Mouse (Mus musculus) MEL (cell line): ENCODE measurements around the gene Ttc9c. TPM values are rescaled to one million over a fixed set of nuclear protein-coding genes. Genes with fewer than 3 reads are reported as not detected.

Experiments used
- DNase-seq: peaks from one replicate; pipeline ENCODE4 v3.0.0; 2011; ENCODE audit warnings: low read depth, low spot score
- H3K27ac ChIP-seq: 2 replicates; pipeline ENCODE4 v1.5.1; 2012; ENCODE audit warnings: low read depth, mild to moderate bottlenecking, control low read depth, low read length, moderate library complexity; ENCODE audit not compliant: control insufficient read depth
- H3K27me3 ChIP-seq, 2 experiments: fragments of 150-350 bp in 1 of 2; sonication (generic) in 1 of 2; 2 replicates each; pipeline ENCODE4 v1.6.1; 2012; ENCODE audit warnings: low read length in 2 of 2, mild to moderate bottlenecking in 2 of 2, improper control_type of control experiment in 1 of 2, moderate library complexity in 1 of 2; ENCODE audit not compliant: insufficient read depth in 2 of 2, control insufficient read depth in 1 of 2
- H3K36me3 ChIP-seq, 2 experiments: 2 replicates each; pipeline ENCODE4 v1.6.1; 2012 to 2014; ENCODE audit warnings: low read length in 2 of 2, improper control_type of control experiment in 1 of 2, inconsistent platforms in 1 of 2, mild to moderate bottlenecking in 1 of 2; ENCODE audit not compliant: insufficient read depth in 2 of 2, control insufficient read depth in 1 of 2
- H3K4me1 ChIP-seq, 2 experiments: fragments of 150-350 bp in 1 of 2; sonication (generic) in 1 of 2; 2 replicates each; pipeline ENCODE4 v1.6.1; 2012; ENCODE audit warnings: low read length in 2 of 2, improper control_type of control experiment in 1 of 2, mild to moderate bottlenecking in 1 of 2; ENCODE audit not compliant: insufficient read depth in 2 of 2, control insufficient read depth in 1 of 2
- H3K4me3 ChIP-seq, 2 experiments: fragments of 150-350 bp in 1 of 2; sonication (generic) in 1 of 2; 2 replicates each; pipeline ENCODE4 v1.5.1; 2012; ENCODE audit warnings: low read depth in 2 of 2, low read length in 2 of 2, mild to moderate bottlenecking in 2 of 2, moderate library complexity in 2 of 2, control low read depth in 1 of 2, improper control_type of control experiment in 1 of 2; ENCODE audit not compliant: control insufficient read depth in 1 of 2, insufficient read depth in 1 of 2
- H3K79me2 ChIP-seq: 2 replicates; pipeline ENCODE4 v1.6.1; 2012; ENCODE audit warnings: mild to moderate bottlenecking, low read length, moderate library complexity; ENCODE audit not compliant: control insufficient read depth, poor library complexity, insufficient read depth
- H3K9ac ChIP-seq: 2 replicates; pipeline ENCODE4 v1.6.1; 2012; ENCODE audit warnings: low read depth, mild to moderate bottlenecking, control low read depth, low read length, moderate library complexity; ENCODE audit not compliant: control insufficient read depth, poor library complexity, severe bottlenecking
- H3K9me3 ChIP-seq: fragments of 150-350 bp; sonication (generic); replicated peaks from 2 replicates; pipeline ENCODE4 v1.6.1; 2012; ENCODE audit warnings: mild to moderate bottlenecking, low read length, improper control_type of control experiment, moderate library complexity; ENCODE audit not compliant: insufficient read depth
- BHLHE40 ChIP-seq: IDR thresholded peaks from 2 replicates; pipeline ENCODE4 v1.6.1; 2012; ENCODE audit warnings: low read depth, mild to moderate bottlenecking, inconsistent platforms, low read length, improper control_type of control experiment, borderline replicate concordance
- CHD2 ChIP-seq: IDR thresholded peaks from 2 replicates; pipeline ENCODE4 v1.6.1; 2011; ENCODE audit warnings: low read length, improper control_type of control experiment
- E2F4 ChIP-seq: IDR thresholded peaks from 2 replicates; pipeline ENCODE4 v1.6.1; 2011; ENCODE audit warnings: low read depth, low read length, improper control_type of control experiment, borderline replicate concordance
- ELF1 ChIP-seq: IDR thresholded peaks from 2 replicates; pipeline ENCODE4 v1.6.1; 2014; ENCODE audit warnings: low read depth, mild to moderate bottlenecking, inconsistent platforms, low read length, improper control_type of control experiment, moderate library complexity
- EP300 ChIP-seq, 2 experiments: IDR thresholded peaks; 2 replicates each; pipeline ENCODE4 v1.6.1; 2011; ENCODE audit warnings: improper control_type of control experiment in 2 of 2, low read length in 2 of 2, low read depth in 1 of 2, mild to moderate bottlenecking in 1 of 2
- ETS1 ChIP-seq: IDR thresholded peaks from 2 replicates; pipeline ENCODE4 v1.6.1; 2012; ENCODE audit warnings: low read depth, mild to moderate bottlenecking, inconsistent platforms, low read length, improper control_type of control experiment, moderate library complexity
- HCFC1 ChIP-seq: IDR thresholded peaks from 2 replicates; pipeline ENCODE4 v1.6.1; 2012; ENCODE audit warnings: low read depth, mild to moderate bottlenecking, inconsistent platforms, low read length, improper control_type of control experiment, moderate library complexity
- JUND ChIP-seq: IDR thresholded peaks from 2 replicates; pipeline ENCODE4 v1.6.1; 2011; ENCODE audit warnings: low read depth, mild to moderate bottlenecking, improper control_type of control experiment, low read length
- MAFK ChIP-seq: IDR thresholded peaks from 2 replicates; pipeline ENCODE4 v1.6.1; 2011; ENCODE audit warnings: low read depth, mild to moderate bottlenecking, low read length, improper control_type of control experiment, borderline replicate concordance
- MAX ChIP-seq: IDR thresholded peaks from 2 replicates; pipeline ENCODE4 v1.6.1; 2011; ENCODE audit warnings: low read length, improper control_type of control experiment
- MEF2A ChIP-seq: IDR thresholded peaks from 2 replicates; pipeline ENCODE4 v1.6.1; 2014; ENCODE audit warnings: low read depth, mild to moderate bottlenecking, inconsistent platforms, low read length, improper control_type of control experiment; ENCODE audit not compliant: poor library complexity, insufficient replicate concordance, severe bottlenecking; ENCODE audit errors: extremely low read depth
- MXI1 ChIP-seq: IDR thresholded peaks from 2 replicates; pipeline ENCODE4 v1.6.1; 2011; ENCODE audit warnings: mild to moderate bottlenecking, low read depth, low read length, improper control_type of control experiment
- MYB ChIP-seq: IDR thresholded peaks from 2 replicates; pipeline ENCODE4 v1.6.1; 2011; ENCODE audit warnings: mild to moderate bottlenecking, low read depth, low read length, improper control_type of control experiment
- NELFE ChIP-seq: IDR thresholded peaks from 2 replicates; pipeline ENCODE4 v1.6.1; 2011; ENCODE audit warnings: low read depth, low read length, improper control_type of control experiment
- NRF1 ChIP-seq: IDR thresholded peaks from 2 replicates; pipeline ENCODE4 v1.6.1; 2014; ENCODE audit warnings: low read depth, mild to moderate bottlenecking, inconsistent platforms, low read length, improper control_type of control experiment, moderate library complexity; ENCODE audit not compliant: poor library complexity, insufficient read depth, severe bottlenecking
- RCOR1 ChIP-seq: IDR thresholded peaks from 2 replicates; pipeline ENCODE4 v1.6.1; 2012; ENCODE audit warnings: low read depth, mild to moderate bottlenecking, inconsistent platforms, low read length, improper control_type of control experiment
- TAL1 ChIP-seq: IDR thresholded peaks from 2 replicates; pipeline ENCODE4 v1.6.1; 2012; ENCODE audit warnings: mild to moderate bottlenecking, inconsistent platforms, low read length, moderate library complexity, mixed read lengths
- TBP ChIP-seq: IDR thresholded peaks from 2 replicates; pipeline ENCODE4 v1.8.0; 2011; ENCODE audit warnings: low read depth, low read length, improper control_type of control experiment
- TCF12 ChIP-seq: IDR thresholded peaks from 2 replicates; pipeline ENCODE4 v1.6.1; 2014; ENCODE audit warnings: low read depth, mild to moderate bottlenecking, inconsistent platforms, low read length, improper control_type of control experiment, moderate library complexity
- UBTF ChIP-seq: IDR thresholded peaks from 2 replicates; pipeline ENCODE4 v1.6.1; 2012; ENCODE audit warnings: low read depth, mild to moderate bottlenecking, inconsistent platforms, low read length, improper control_type of control experiment, moderate library complexity, borderline replicate concordance; ENCODE audit not compliant: insufficient read depth
- USF2 ChIP-seq, 2 experiments: IDR thresholded peaks; 2 replicates each; pipeline ENCODE4 v1.6.1; 2011 to 2012; ENCODE audit warnings: improper control_type of control experiment in 2 of 2, low read length in 2 of 2, borderline replicate concordance in 1 of 2, inconsistent platforms in 1 of 2, low read depth in 1 of 2, mild to moderate bottlenecking in 1 of 2; ENCODE audit not compliant: insufficient read depth in 1 of 2
- ZC3H11A ChIP-seq: IDR thresholded peaks from 2 replicates; pipeline ENCODE4 v1.6.1; 2012; ENCODE audit warnings: low read depth, mild to moderate bottlenecking, inconsistent platforms, low read length, improper control_type of control experiment
- polyA plus RNA-seq, 2 experiments: library from polyadenylated mRNA; stranded (reverse) in 1 of 2; unstranded in 1 of 2; fragments of >175 nt in 1 of 2; fragments of >200 nt in 1 of 2; gene quantifications; 2 replicates each; pipeline versions ENCODE4 v1.2.1 to v1.2.4; 2012; ENCODE audit warnings: low replicate concordance in 2 of 2, low read depth in 1 of 2; ENCODE audit not compliant: insufficient read length in 2 of 2, insufficient read depth in 1 of 2, missing spikeins in 1 of 2
- total RNA-seq: library from RNA; depleted of rRNA; stranded (reverse); fragments of 300-350 nt; gene quantifications from 2 replicates; pipeline ENCODE4 v1.2.3, GENCODE M21; 2012

The Ttc9c gene
- total and polyA plus RNA-seq, 3 experiments, result 24.2 to 29.8 TPM; not detected in 1

DNA sequence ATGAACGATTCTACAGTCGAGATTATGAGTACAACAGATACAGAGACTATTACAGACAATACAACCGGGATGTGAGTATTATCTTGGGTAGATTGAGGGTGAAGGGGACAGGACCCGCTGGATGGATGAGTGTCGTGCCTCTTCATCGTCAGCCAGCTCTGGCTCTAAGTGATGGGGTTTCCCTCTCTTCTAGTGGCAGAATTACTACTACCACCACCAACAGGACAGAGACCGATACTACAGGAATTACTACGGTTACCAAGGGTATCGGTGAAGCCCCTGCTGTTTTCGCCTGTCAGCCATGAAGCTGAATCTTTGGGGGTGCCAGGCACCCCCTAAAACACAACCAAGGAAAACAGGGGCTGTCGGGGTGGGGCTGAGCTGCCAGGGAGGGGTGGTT, 12.1 kb upstream of the Ttc9c start:
- Histone ChIP-seq H3K36me3 (peaks cover 0 to 49% of the 10 kb centered on the region in 2 experiments; a peak in 3 of 4 replicates), H3K9ac (no peak overlapping the region), H3K4me3 (no peak overlapping the region), H3K4me1 (no peaks in the 10 kb centered on the region; a peak in 1 of 4 replicates), H3K79me2 (peaks cover 3% of the 10 kb centered on the region; the same call in 1 of the 2 replicates), H3K9me3 (no peaks in the 10 kb centered on the region), H3K27ac (no peak overlapping the region), H3K27me3 (no peaks in the 10 kb centered on the region)
- TF ChIP-seq MYB, result no peak
- TF ChIP-seq TBP, result no peak
- no peak for TF ChIP-seq TCF12
- TF ChIP-seq RCOR1, result no peak
- TF ChIP-seq CHD2, result no peak
- TF ChIP-seq MEF2A, result no peak
- no peak for TF ChIP-seq EP300 (IDR thresholded peaks at IDR 0.05; ENCODE audit: low read depth in 1 of 2, low read length in 2 of 2)
- no peak for TF ChIP-seq MXI1
- no peak for TF ChIP-seq E2F4
- no peak for TF ChIP-seq HCFC1
- TF ChIP-seq UBTF, result no peak
- TF ChIP-seq JUND, result no peak
- no peak for TF ChIP-seq ETS1
- no peak for TF ChIP-seq ELF1
- no peak for DNase-seq

DNA sequence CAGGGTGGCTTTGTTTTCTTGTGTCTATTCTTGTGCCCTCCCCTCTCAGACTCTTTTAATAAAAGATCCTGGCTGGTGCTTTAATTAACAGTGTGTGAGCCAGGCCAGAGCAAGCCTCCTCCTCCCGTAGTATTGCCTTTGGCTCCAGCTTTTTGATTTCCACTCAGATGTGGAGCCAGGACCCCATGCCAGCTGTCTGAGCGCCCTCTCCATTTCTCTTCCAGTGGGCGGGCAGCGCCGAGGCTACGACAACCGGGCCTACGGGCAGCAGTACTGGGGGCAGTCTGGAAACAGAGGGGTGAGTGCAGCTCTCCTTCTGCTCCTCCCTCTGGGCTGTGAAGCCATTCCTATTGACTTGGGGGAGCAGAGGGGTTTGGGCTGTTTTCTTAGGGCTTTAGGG, 11.5 kb upstream of the Ttc9c start:
- peaks cover 3% of the 10 kb centered on the region; the same call in 1 of the 2 replicates for H3K79me2 ChIP-seq
- H3K4me1 ChIP-seq, result no peaks in the 10 kb centered on the region; a peak in 1 of 4 replicates
- peaks cover 2 to 55% of the 10 kb centered on the region in 2 experiments; a peak in 3 of 4 replicates for H3K36me3 ChIP-seq
- H3K9me3 ChIP-seq, result no peaks in the 10 kb centered on the region
- no peak for DNase-seq
- H3K9ac ChIP-seq, result no peak overlapping the region
- TF ChIP-seq MYB, result no peak
- TF ChIP-seq TAL1, result no peak
- no peak for TF ChIP-seq NELFE
- TF ChIP-seq HCFC1, result no peak
- no peak for TF ChIP-seq RCOR1
- TF ChIP-seq TBP, result no peak
- no peak for TF ChIP-seq TCF12
- TF ChIP-seq NRF1, result no peak
- TF ChIP-seq MAX, result no peak
- TF ChIP-seq ELF1, result no peak
- no peak for TF ChIP-seq USF2 (IDR thresholded peaks at IDR 0.05; ENCODE audit: borderline replicate concordance in 1 of 2, insufficient read depth in 1 of 2, low read depth in 1 of 2, low read length in 2 of 2)
- no peak for TF ChIP-seq ZC3H11A
- TF ChIP-seq BHLHE40, result no peak
- TF ChIP-seq MAFK, result no peak
- H3K4me3 ChIP-seq, result no peak overlapping the region
- no peak overlapping the region for H3K27ac ChIP-seq
- no peaks in the 10 kb centered on the region for H3K27me3 ChIP-seq
